Mouse (Mus musculus) lung, postnatal 0 days (tissue): Measurements from ENCODE around the gene Npm3. TPM values are rescaled to one million over a fixed set of nuclear protein-coding genes. Genes with fewer than 3 reads are reported as not detected.

Source experiments
- ATAC-seq: fragments of 200-750 bp; cut with Nextera tagmentation; 2 replicates; pipeline ENCODE4 v1.8.0; 2017; ENCODE audit warnings: moderate library complexity
- DNase-seq: peaks from one replicate; pipeline ENCODE4 v3.0.0-alpha.2; 2016; ENCODE audit warnings: low spot score
- H3K27ac ChIP-seq: fragments of 300-500 bp; sonication (generic); 2 replicates; pipeline ENCODE4 v1.5.1; 2014; ENCODE audit warnings: antibody characterized with exemption, mild to moderate bottlenecking, low read length, mixed read lengths
- H3K27me3 ChIP-seq: fragments of 300-500 bp; sonication (generic); replicated peaks from 2 replicates; pipeline ENCODE4 v1.6.1; 2014; ENCODE audit warnings: low read length, mixed read lengths; ENCODE audit not compliant: insufficient read depth
- H3K36me3 ChIP-seq: fragments of 300-500 bp; sonication (generic); 2 replicates; pipeline ENCODE4 v1.6.1; 2014; ENCODE audit warnings: low read length, mixed read lengths; ENCODE audit not compliant: insufficient read depth
- H3K4me1 ChIP-seq: fragments of 300-500 bp; sonication (generic); 2 replicates; pipeline ENCODE4 v1.6.1; 2014; ENCODE audit warnings: antibody characterized with exemption, low read depth, low read length, mixed read lengths; ENCODE audit not compliant: insufficient read depth
- H3K4me2 ChIP-seq: fragments of 300-500 bp; sonication (generic); replicated peaks from 2 replicates; pipeline ENCODE4 v1.6.1; 2014; ENCODE audit warnings: low read depth, mild to moderate bottlenecking, low read length, moderate library complexity, mixed read lengths
- H3K4me3 ChIP-seq: fragments of 300-500 bp; sonication (generic); 2 replicates; pipeline ENCODE4 v1.5.1; 2014; ENCODE audit warnings: low read depth, low read length
- H3K9ac ChIP-seq: fragments of 300-500 bp; sonication (generic); replicated peaks from 2 replicates; pipeline ENCODE4 v1.6.1; 2014; ENCODE audit warnings: low read depth, mild to moderate bottlenecking
- H3K9me3 ChIP-seq: fragments of 300-500 bp; sonication (generic); 2 replicates; pipeline ENCODE4 v1.6.1; 2016; ENCODE audit warnings: low read length, mixed read lengths
- CTCF ChIP-seq: IDR thresholded peaks from 2 replicates; pipeline ENCODE4 v1.5.1; 2016; ENCODE audit warnings: antibody characterized with exemption, mild to moderate bottlenecking
- EP300 ChIP-seq: IDR thresholded peaks from 2 replicates; pipeline ENCODE4 v1.6.1; 2016; ENCODE audit warnings: antibody characterized with exemption, mild to moderate bottlenecking, control low read depth
- WGBS: fragments of 180-500 bp; shearing (Covaris S2); extraction: QIAGEN DNeasy Blood & Tissue Kit; methylation state at CpG from one replicate; pipeline ENCODE4 v1.1.7; 2014; 5-methylcytosine and 5-hydroxymethylcytosine counted together
- polyA plus RNA-seq: library from polyadenylated mRNA; unstranded; fragments of >200 nt; fragmentation: Nextera tagmentation; extraction: Ambion mirVana; gene quantifications from 2 replicates; pipeline ENCODE4 v1.2.1, GENCODE M21; 2015

The Npm3 gene
- polyA plus RNA-seq, 1 experiment from 2014 or later: 7.7 TPM

GRCm38 (mm10) chr19:45783181-45783932, 34.0 kb upstream of the Npm3 start, which contains the start of gene Mgea5:
Mgea5 (minus strand) TSS chr19:45783837.
- peak; percentile 29 for TF ChIP-seq CTCF
- TF ChIP-seq EP300: no peak; the same call in 1 of the 2 replicates
- Histone ChIP-seq H3K4me2 (peak within 1 kb of the TSS; percentile 60), H3K27ac (peak within 1 kb of the TSS; percentile 99), H3K9ac (peak within 1 kb of the TSS; percentile 97), H3K27me3 (no peaks in the 10 kb centered on the region), H3K4me1 (peaks cover 11% of the 10 kb centered on the region), H3K9me3 (no peaks in the 10 kb centered on the region), H3K36me3 (peaks cover 2% of the 10 kb centered on the region; the same call in 1 of the 2 replicates), H3K4me3 (peak within 1 kb of the TSS; percentile 100)
- WGBS: 2% methylated on average over 52 of the region's 71 CpGs
- ATAC-seq (peak; percentile 95), DNase-seq (peak; percentile 100)

- H3K27me3 ChIP-seq: no peaks in the 10 kb centered on the region
- H3K4me2 ChIP-seq: peak overlapping the region; percentile 60
- H3K27ac ChIP-seq: peak overlapping the region; percentile 99
- ATAC-seq (peak; percentile 46), DNase-seq (peak; percentile 88)
- peaks cover 4% of the 10 kb centered on the region; the same call in 1 of the 2 replicates for H3K36me3 ChIP-seq
- H3K9ac ChIP-seq: peak overlapping the region; percentile 97
- TF ChIP-seq EP300 (no peak), CTCF (no peak)
- no peaks in the 10 kb centered on the region for H3K9me3 ChIP-seq
- peaks cover 11% of the 10 kb centered on the region for H3K4me1 ChIP-seq
- H3K4me3 ChIP-seq: peak overlapping the region; percentile 100
- WGBS: under 1% methylated on average over 36 of the region's 36 CpGs
Observed at GRCm38 (mm10) chr19:45782315-45783001, 33.1 kb upstream of the Npm3 start.

GRCm38 (mm10) chr19:45781676-45782075, 32.3 kb upstream of the Npm3 start:
- no peak for DNase-seq
- ATAC-seq: no peak

GRCm38 (mm10) chr19:45780350-45780915, 31.0 kb upstream of the Npm3 start:
- DNase-seq (no peak), ATAC-seq (no peak)
- Histone ChIP-seq H3K4me1 (peaks cover 11% of the 10 kb centered on the region), H3K36me3 (peaks cover 13% of the 10 kb centered on the region), H3K9me3 (no peaks in the 10 kb centered on the region), H3K9ac (0 out of 2 replicates have a peak overlapping the region, but pooled peaks have one; percentile 16), H3K27me3 (no peaks in the 10 kb centered on the region), H3K4me2 (peak overlapping the region; percentile 60), H3K27ac (no peak overlapping the region), H3K4me3 (0 out of 2 replicates have a peak overlapping the region, but pooled peaks have one; percentile 100)
- no peak for TF ChIP-seq CTCF
- TF ChIP-seq EP300: no peak
- WGBS: 74% methylated on average over 13 of the region's 13 CpGs

More at GRCm38 (mm10) chr19:45781676-45782075, 32.3 kb upstream of the Npm3 start:
- Histone ChIP-seq H3K27me3 (no peaks in the 10 kb centered on the region), H3K4me3 (peak overlapping the region; percentile 100), H3K9ac (peak overlapping the region; percentile 2; the same call in 1 of the 2 replicates), H3K4me2 (peak overlapping the region; percentile 60), H3K9me3 (no peaks in the 10 kb centered on the region), H3K27ac (no peak overlapping the region), H3K36me3 (peaks cover 5% of the 10 kb centered on the region; the same call in 1 of the 2 replicates), H3K4me1 (peaks cover 11% of the 10 kb centered on the region)
- TF ChIP-seq EP300 (no peak), CTCF (peak; percentile 9; the same call in 1 of the 2 replicates)
- WGBS: 44% methylated on average over 8 of the region's 8 CpGs

GRCm38 (mm10) chr19:45775486-45775885, 26.1 kb upstream of the Npm3 start:
- Histone ChIP-seq H3K9ac (no peak overlapping the region), H3K4me2 (no peak overlapping the region), H3K36me3 (peaks cover 42% of the 10 kb centered on the region), H3K27me3 (no peaks in the 10 kb centered on the region), H3K9me3 (no peaks in the 10 kb centered on the region), H3K4me3 (no peak overlapping the region), H3K27ac (no peak overlapping the region), H3K4me1 (peaks cover 2% of the 10 kb centered on the region)
- DNase-seq (no peak), ATAC-seq (no peak)
- 69% methylated on average over 2 of the region's 2 CpGs for WGBS
- TF ChIP-seq EP300 (no peak), CTCF (no peak)

- Histone ChIP-seq H3K4me3 (no peak overlapping the region), H3K27ac (no peak overlapping the region), H3K9ac (no peak overlapping the region), H3K9me3 (no peaks in the 10 kb centered on the region), H3K27me3 (no peaks in the 10 kb centered on the region), H3K4me2 (no peak overlapping the region), H3K36me3 (peaks cover 64% of the 10 kb centered on the region), H3K4me1 (no peaks in the 10 kb centered on the region)
- 83% methylated on average over 5 of the region's 5 CpGs for WGBS
- no peak for TF ChIP-seq EP300
- no peak for TF ChIP-seq CTCF
- DNase-seq (no peak), ATAC-seq (no peak)
Observed at GRCm38 (mm10) chr19:45771501-45771900, 22.1 kb upstream of the Npm3 start.
